Comparison of ENCODE assay signal across 9 mouse cellular contexts in the genomic region with DNA sequence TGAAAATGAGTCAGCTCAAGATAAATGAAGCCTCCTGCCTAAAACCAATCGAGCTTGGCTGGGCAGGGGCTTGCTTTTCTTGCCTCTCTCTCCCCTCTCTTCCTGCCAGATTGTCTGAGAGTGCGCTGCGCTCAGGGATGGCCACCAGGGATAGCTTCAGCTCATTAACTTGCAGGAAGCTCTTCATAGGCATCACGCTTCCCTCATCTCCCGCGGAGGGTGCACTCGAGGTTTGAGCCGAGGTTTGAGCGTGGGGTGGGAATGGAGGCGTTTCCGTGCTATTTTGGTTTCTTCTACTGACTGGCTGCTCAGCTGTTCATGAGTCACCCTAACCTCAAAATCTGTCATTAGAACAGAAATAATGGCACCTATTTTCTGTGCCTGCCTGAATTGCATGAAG.
DNase-seq lines count a peak whose midpoint lies in the region; ATAC-seq and TF ChIP-seq lines count a peak whose summit lies in the region.
"Had no signal": no experiment of that assay in that cellular context is flagged by ENCODE, and none has a peak within 500 bp of the region (broad histone marks: within the 10 kb centered on the region; RNA-seq: fewer than 3 reads in every experiment).

No protein-coding gene starts in this region.

- TF ChIP-seq POLR2A in bone marrow macrophage, adult 2 months (IDR thresholded peaks at IDR 0.05; ENCODE audit: borderline replicate concordance, low read depth, low read length): no peak

- no peak overlapping the region for H3K4me2 ChIP-seq in liver, postnatal 0 days (ENCODE audit: low read depth, low read length)
- H3K4me2 ChIP-seq in hindbrain, embryonic 12.5 days (replicated peaks): peak overlapping the region; percentile 17; the same call in 1 of the 2 replicates
- H3K4me2 ChIP-seq in limb, embryonic 13.5 days (replicated peaks): 0 out of 2 replicates have a peak overlapping the region, but pooled peaks have one; percentile 21
- H3K4me2 ChIP-seq: liver, embryonic 13.5 days had no signal

- ATAC-seq in liver, postnatal 0 days: no peak
- ATAC-seq in frontal cortex, adult (ENCODE audit: low TSS enrichment): peak; percentile 97
- peak; percentile 73 for ATAC-seq in hindbrain, embryonic 12.5 days (ENCODE audit: low FRiP score)
- no peak for ATAC-seq in limb, embryonic 13.5 days (ENCODE audit: low FRiP score, low read depth)

- no peak overlapping the region for H3K27ac ChIP-seq in liver, postnatal 0 days (ENCODE audit: low read depth)
- H3K27ac ChIP-seq in bone marrow macrophage, adult 2 months (ENCODE audit: insufficient read depth, low read depth, low read length): no peak overlapping the region
- H3K27ac ChIP-seq in hindbrain, embryonic 12.5 days: peak overlapping the region; percentile 44; the same call in 1 of the 2 replicates
- no peak overlapping the region for H3K27ac ChIP-seq in limb, embryonic 13.5 days
- H3K27ac ChIP-seq: liver, embryonic 13.5 days had no signal

- H3K36me3 ChIP-seq in liver, postnatal 0 days (replicated peaks; ENCODE audit: insufficient read depth, low read length): no peaks in the 10 kb centered on the region
- H3K36me3 ChIP-seq in hindbrain, embryonic 12.5 days: no peaks in the 10 kb centered on the region
- H3K36me3 ChIP-seq in limb, embryonic 13.5 days: no peaks in the 10 kb centered on the region
- H3K36me3 ChIP-seq: liver, embryonic 13.5 days had no signal

- no peaks in the 10 kb centered on the region for H3K4me1 ChIP-seq in liver, postnatal 0 days (ENCODE audit: insufficient read depth)
- peaks cover 5% of the 10 kb centered on the region; the same call in 1 of the 2 replicates for H3K4me1 ChIP-seq in bone marrow macrophage, adult 2 months (ENCODE audit: control insufficient read depth, insufficient read depth, low read length)
- H3K4me1 ChIP-seq in hindbrain, embryonic 12.5 days: peaks cover 7% of the 10 kb centered on the region; the same call in 1 of the 2 replicates
- peaks cover 5% of the 10 kb centered on the region; the same call in 1 of the 2 replicates for H3K4me1 ChIP-seq in limb, embryonic 13.5 days
- H3K4me1 ChIP-seq: liver, embryonic 13.5 days had no signal

- H3K9me3 ChIP-seq in liver, postnatal 0 days (ENCODE audit: low read length): no peaks in the 10 kb centered on the region; the same call in 1 of the 2 replicates
- H3K9me3 ChIP-seq in hindbrain, embryonic 12.5 days (replicated peaks): no peaks in the 10 kb centered on the region
- no peaks in the 10 kb centered on the region for H3K9me3 ChIP-seq in limb, embryonic 13.5 days
- H3K9me3 ChIP-seq: liver, embryonic 13.5 days had no signal

- no peak overlapping the region for H3K9ac ChIP-seq in liver, postnatal 0 days (replicated peaks)
- H3K9ac ChIP-seq in hindbrain, embryonic 12.5 days: no peak overlapping the region
- H3K9ac ChIP-seq in limb, embryonic 13.5 days: no peak overlapping the region
- H3K9ac ChIP-seq: liver, embryonic 13.5 days had no signal

- no peaks in the 10 kb centered on the region for H3K27me3 ChIP-seq in liver, postnatal 0 days (ENCODE audit: insufficient read depth, low read length)
- no peaks in the 10 kb centered on the region for H3K27me3 ChIP-seq in hindbrain, embryonic 12.5 days
- no peaks in the 10 kb centered on the region for H3K27me3 ChIP-seq in limb, embryonic 13.5 days
- H3K27me3 ChIP-seq: liver, embryonic 13.5 days had no signal

- 26% methylated on average over 11 of the region's 11 CpGs for WGBS in liver, postnatal 0 days (ENCODE audit: insufficient replicate concordance)
- 37% methylated on average over 11 of the region's 11 CpGs for WGBS in hindbrain, embryonic 12.5 days
- 42% methylated on average over 11 of the region's 11 CpGs for WGBS in limb, embryonic 13.5 days

- no peak overlapping the region for H3K4me3 ChIP-seq in liver, postnatal 0 days (ENCODE audit: low read depth, low read length)
- 0 out of 2 replicates have a peak overlapping the region, but pooled peaks have one; percentile 7 for H3K4me3 ChIP-seq in bone marrow macrophage, adult 2 months (ENCODE audit: insufficient read depth, low read length)
- no peak overlapping the region for H3K4me3 ChIP-seq in hindbrain, embryonic 12.5 days
- H3K4me3 ChIP-seq in limb, embryonic 13.5 days: no peak overlapping the region
- H3K4me3 ChIP-seq: liver, embryonic 13.5 days had no signal

- no peak for TF ChIP-seq CTCF in liver, postnatal 0 days (IDR thresholded peaks at IDR 0.05; ENCODE audit: low read depth)
- TF ChIP-seq CTCF in bone marrow macrophage, adult 2 months (IDR thresholded peaks at IDR 0.05; ENCODE audit: low read depth, low read length): no peak

- TF ChIP-seq EP300 in liver, postnatal 0 days (IDR thresholded peaks at IDR 0.05; ENCODE audit: low read depth): no peak

- peak; percentile 6 for DNase-seq in liver
- DNase-seq in liver, postnatal 0 days: no peak
- DNase-seq in skeletal muscle tissue, adult 2 months (ENCODE audit: low read depth, low spot score): peak; percentile 17
- DNase-seq in spleen, adult 18-20 months: no peak
- DNase-seq: liver, embryonic 13.5 days had no signal

Comparison
In these comparisons a context has a peak if more than half of its experiments do, and no peak if none do; other contexts are left out.
1. DNase-seq: peak in liver (single experiment) and skeletal muscle tissue, adult 2 months (single experiment); none in liver, postnatal 0 days (single experiment) and spleen, adult 18-20 months (0 of 2).
2. ATAC-seq: peak in frontal cortex, adult (single experiment) and hindbrain, embryonic 12.5 days (single experiment); none in liver, postnatal 0 days (single experiment) and limb, embryonic 13.5 days (single experiment).